Mouse (Mus musculus): ENCODE measurements around the gene 4933402E13Rik.

Gene 4933402E13Rik

DNA sequence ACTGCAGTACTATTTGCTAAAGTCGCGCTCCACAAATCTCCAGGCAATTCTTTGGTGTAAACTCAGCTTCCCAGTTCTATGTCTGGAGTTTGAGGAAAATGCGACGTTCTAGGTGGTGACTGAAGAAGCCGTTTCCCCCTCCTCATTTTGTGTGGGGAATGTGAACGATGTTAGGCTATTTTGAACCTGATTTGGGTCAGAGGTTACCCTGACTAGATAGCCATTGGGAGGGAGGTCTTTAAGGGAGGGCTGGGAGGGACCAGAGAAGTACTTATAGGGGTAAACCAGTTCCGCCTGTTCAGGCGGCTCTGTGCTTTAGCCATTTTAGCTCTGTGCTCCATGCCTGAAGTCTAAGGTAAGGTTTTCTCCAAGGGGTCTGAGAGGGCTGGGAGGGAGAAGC lies at the start of gene 4933402E13Rik:
TSS of gene 4933402E13Rik (plus strand) at position 301 of the 400 bp plus-strand sequence.
- no peak for DNase-seq (ENCODE audit: low spot score in 2 of 2)
